Mouse (Mus musculus) forebrain, embryonic 13.5 days (tissue): ENCODE results near the gene Myt1l. TPM values are rescaled to one million over a fixed set of nuclear protein-coding genes. Genes with fewer than 3 reads are reported as not detected.
A peak's percentile ranks its signal among the peaks of the same experiment; 100 is the strongest.

Experiments used
- ATAC-seq: fragments of 200-750 bp; cut with Nextera tagmentation; 2 replicates; pipeline ENCODE4 v1.8.0; 2017
- H3K27ac ChIP-seq: fragments of 300-500 bp; sonication (generic); 2 replicates; pipeline ENCODE4 v1.5.1; 2015; ENCODE audit warnings: inconsistent platforms, mild to moderate bottlenecking, moderate library complexity
- H3K27me3 ChIP-seq: fragments of 300-500 bp; sonication (generic); 2 replicates; pipeline ENCODE4 v1.6.1; 2015; ENCODE audit warnings: mild to moderate bottlenecking, inconsistent platforms
- H3K36me3 ChIP-seq: fragments of 300-500 bp; sonication (generic); 2 replicates; pipeline ENCODE4 v1.6.1; 2015; ENCODE audit warnings: mild to moderate bottlenecking, inconsistent platforms; ENCODE audit not compliant: poor library complexity, severe bottlenecking
- H3K4me1 ChIP-seq: fragments of 300-500 bp; sonication (generic); 2 replicates; pipeline ENCODE4 v1.6.1; 2015; ENCODE audit warnings: inconsistent platforms
- H3K4me2 ChIP-seq: fragments of 300-500 bp; sonication (generic); 2 replicates; pipeline ENCODE4 v1.6.1; 2015; ENCODE audit warnings: inconsistent platforms, mild to moderate bottlenecking, moderate library complexity
- H3K4me3 ChIP-seq: fragments of 300-500 bp; sonication (generic); 2 replicates; pipeline ENCODE4 v1.5.1; 2015; ENCODE audit warnings: mild to moderate bottlenecking, inconsistent platforms
- H3K9ac ChIP-seq: fragments of 300-500 bp; sonication (generic); 2 replicates; pipeline ENCODE4 v1.6.1; 2015; ENCODE audit warnings: mild to moderate bottlenecking, inconsistent platforms
- H3K9me3 ChIP-seq: fragments of 300-500 bp; sonication (generic); replicated peaks from 2 replicates; pipeline ENCODE4 v1.6.1; 2016; ENCODE audit warnings: inconsistent platforms
- WGBS: fragments of 180-500 bp; shearing (Covaris S2); methylation state at CpG from one replicate; pipeline ENCODE4 v1.1.7; 2015; 5-methylcytosine and 5-hydroxymethylcytosine counted together
- polyA plus RNA-seq: library from polyadenylated mRNA; unstranded; fragments of >200 nt; fragmentation: Nextera tagmentation; extraction: Ambion mirVana; gene quantifications from 2 replicates; pipeline ENCODE4 v1.2.1, GENCODE M21; 2015

Gene Myt1l
- polyA plus RNA-seq = 116 and 131 TPM in 2 replicates

GRCm38 (mm10) chr12:29528031-29528771 lies at the start of gene Myt1l:
TSS of gene Myt1l (plus strand) at chr12:29528384.
- H3K9me3 ChIP-seq = no peaks in the 10 kb centered on the region
- H3K4me2 ChIP-seq = peak within 1 kb of the TSS; percentile 66
- H3K27me3 ChIP-seq = peaks cover 16% of the 10 kb centered on the region
- peak within 1 kb of the TSS; percentile 46 for H3K4me3 ChIP-seq
- WGBS = 1% methylated on average over 13 of the region's 13 CpGs
- peaks cover 23% of the 10 kb centered on the region for H3K4me1 ChIP-seq
- peak within 1 kb of the TSS; percentile 99 for H3K27ac ChIP-seq
- peak; percentile 54 for ATAC-seq
- peak within 1 kb of the TSS; percentile 81 for H3K9ac ChIP-seq
- no peaks in the 10 kb centered on the region for H3K36me3 ChIP-seq

- Histone ChIP-seq H3K9ac (no peak overlapping the region), H3K9me3 (0 out of 2 replicates have a peak, but pooled peaks cover 2% of the 10 kb centered on the region), H3K4me3 (no peak overlapping the region), H3K27ac (no peak overlapping the region), H3K4me1 (no peaks in the 10 kb centered on the region), H3K4me2 (no peak overlapping the region), H3K27me3 (no peaks in the 10 kb centered on the region), H3K36me3 (no peaks in the 10 kb centered on the region)
- peak; percentile 65; the same call in 1 of the 2 replicates for ATAC-seq
- 75% methylated on average over 10 of the region's 10 CpGs for WGBS
Measured at GRCm38 (mm10) chr12:29486424-29487035, 41.7 kb upstream of the Myt1l start.

GRCm38 (mm10) chr12:29526236-29526644 lies 1.9 kb upstream of the Myt1l start:
- no peaks in the 10 kb centered on the region for H3K9me3 ChIP-seq
- 0 out of 2 replicates have a peak, but pooled peaks cover 13% of the 10 kb centered on the region for H3K4me1 ChIP-seq
- H3K4me3 ChIP-seq = peak overlapping the region; percentile 30
- peak overlapping the region; percentile 61 for H3K9ac ChIP-seq
- H3K27ac ChIP-seq = peak overlapping the region; percentile 99
- peaks cover 4% of the 10 kb centered on the region; the same call in 1 of the 2 replicates for H3K27me3 ChIP-seq
- H3K4me2 ChIP-seq = peak overlapping the region; percentile 66
- 2% methylated on average over 6 of the region's 6 CpGs for WGBS
- peak; percentile 70 for ATAC-seq
- no peaks in the 10 kb centered on the region for H3K36me3 ChIP-seq

GRCm38 (mm10) chr12:29527048-29527761 lies 979 bp upstream of the Myt1l start:
- Histone ChIP-seq H3K27me3 (peaks cover 7% of the 10 kb centered on the region; the same call in 1 of the 2 replicates), H3K4me2 (peak overlapping the region; percentile 66)
- peak; percentile 68 for ATAC-seq

GRCm38 (mm10) chr12:29530241-29530725 lies 2.1 kb downstream of the Myt1l start:
- Histone ChIP-seq H3K4me3 (peak overlapping the region; percentile 46), H3K4me1 (peaks cover 39% of the 10 kb centered on the region), H3K9ac (peak overlapping the region; percentile 72), H3K9me3 (no peaks in the 10 kb centered on the region), H3K27me3 (peaks cover 30% of the 10 kb centered on the region), H3K27ac (peak overlapping the region; percentile 93), H3K4me2 (peak overlapping the region; percentile 53), H3K36me3 (no peaks in the 10 kb centered on the region)
- peak; percentile 23 for ATAC-seq
- WGBS = 2% methylated on average over 6 of the region's 6 CpGs

More at GRCm38 (mm10) chr12:29527048-29527761, 979 bp upstream of the Myt1l start:
- 2% methylated on average over 27 of the region's 27 CpGs for WGBS
- H3K36me3 ChIP-seq = no peaks in the 10 kb centered on the region
- H3K4me1 ChIP-seq = peaks cover 14% of the 10 kb centered on the region
- no peaks in the 10 kb centered on the region for H3K9me3 ChIP-seq
- H3K9ac ChIP-seq = peak overlapping the region; percentile 81
- peak overlapping the region; percentile 46 for H3K4me3 ChIP-seq
- peak overlapping the region; percentile 99 for H3K27ac ChIP-seq

GRCm38 (mm10) chr12:29530823-29531222 lies 2.6 kb downstream of the Myt1l start:
- Histone ChIP-seq H3K9me3 (no peaks in the 10 kb centered on the region), H3K27ac (peak overlapping the region; percentile 93), H3K4me3 (peak overlapping the region; percentile 46), H3K27me3 (peaks cover 30% of the 10 kb centered on the region), H3K4me1 (peaks cover 35% of the 10 kb centered on the region), H3K4me2 (peak overlapping the region; percentile 53), H3K9ac (peak overlapping the region; percentile 72), H3K36me3 (no peaks in the 10 kb centered on the region)
- no peak for ATAC-seq
- WGBS = 59% methylated on average over 7 of the region's 7 CpGs

GRCm38 (mm10) chr12:29533071-29533876 lies 5.1 kb downstream of the Myt1l start:
- Histone ChIP-seq H3K27ac (peak overlapping the region; percentile 95), H3K27me3 (peaks cover 51% of the 10 kb centered on the region), H3K4me1 (peaks cover 55% of the 10 kb centered on the region), H3K9ac (peak overlapping the region; percentile 74), H3K9me3 (no peaks in the 10 kb centered on the region), H3K4me3 (peak overlapping the region; percentile 48), H3K4me2 (peak overlapping the region; percentile 71), H3K36me3 (no peaks in the 10 kb centered on the region)
- WGBS = 15% methylated on average over 14 of the region's 14 CpGs
- ATAC-seq = peak; percentile 62

- H3K9me3 ChIP-seq = no peaks in the 10 kb centered on the region
- H3K27ac ChIP-seq = peak overlapping the region; percentile 95
- H3K4me2 ChIP-seq = peak overlapping the region; percentile 71
- ATAC-seq = peak; percentile 48
- peaks cover 64% of the 10 kb centered on the region for H3K4me1 ChIP-seq
- H3K9ac ChIP-seq = peak overlapping the region; percentile 74
- peaks cover 48% of the 10 kb centered on the region for H3K27me3 ChIP-seq
- H3K36me3 ChIP-seq = no peaks in the 10 kb centered on the region
- WGBS = 3% methylated on average over 6 of the region's 6 CpGs
- peak overlapping the region; percentile 48 for H3K4me3 ChIP-seq
Measured at GRCm38 (mm10) chr12:29534326-29534725, 6.1 kb downstream of the Myt1l start.

GRCm38 (mm10) chr12:29534761-29535300 lies 6.6 kb downstream of the Myt1l start:
- WGBS = under 1% methylated on average over 25 of the region's 25 CpGs
- Histone ChIP-seq H3K4me2 (peak overlapping the region; percentile 71), H3K4me1 (peaks cover 69% of the 10 kb centered on the region), H3K9ac (peak overlapping the region; percentile 74), H3K36me3 (no peaks in the 10 kb centered on the region), H3K9me3 (no peaks in the 10 kb centered on the region), H3K4me3 (peak overlapping the region; percentile 48), H3K27me3 (peaks cover 48% of the 10 kb centered on the region), H3K27ac (peak overlapping the region; percentile 95)
- ATAC-seq = peak; percentile 42

- 35% methylated on average over 5 of the region's 5 CpGs for WGBS
- peak overlapping the region; percentile 57 for H3K9ac ChIP-seq
- H3K27me3 ChIP-seq = peaks cover 39% of the 10 kb centered on the region
- no peaks in the 10 kb centered on the region for H3K9me3 ChIP-seq
- peak overlapping the region; percentile 65 for H3K27ac ChIP-seq
- no peaks in the 10 kb centered on the region for H3K36me3 ChIP-seq
- peak overlapping the region; percentile 71 for H3K4me2 ChIP-seq
- ATAC-seq = peak; percentile 31; the same call in 1 of the 2 replicates
- peaks cover 68% of the 10 kb centered on the region for H3K4me1 ChIP-seq
- H3K4me3 ChIP-seq = peak overlapping the region; percentile 48
Measured at GRCm38 (mm10) chr12:29537916-29538315, 9.7 kb downstream of the Myt1l start.

GRCm38 (mm10) chr12:29538456-29538855 lies 10.3 kb downstream of the Myt1l start:
- peaks cover 62% of the 10 kb centered on the region for H3K4me1 ChIP-seq
- H3K27me3 ChIP-seq = peaks cover 34% of the 10 kb centered on the region
- WGBS = 49% methylated on average over 11 of the region's 11 CpGs
- peak overlapping the region; percentile 48 for H3K4me3 ChIP-seq
- H3K9ac ChIP-seq = peak overlapping the region; percentile 57
- H3K36me3 ChIP-seq = no peaks in the 10 kb centered on the region
- peak overlapping the region; percentile 65 for H3K27ac ChIP-seq
- peak overlapping the region; percentile 71 for H3K4me2 ChIP-seq
- peak; percentile 12; the same call in 1 of the 2 replicates for ATAC-seq
- no peaks in the 10 kb centered on the region for H3K9me3 ChIP-seq
